Mouse (Mus musculus) liver, adult 2 months (tissue): ENCODE data around the gene Hs3st4. TPM values are rescaled to one million over a fixed set of nuclear protein-coding genes. Genes with fewer than 3 reads are reported as not detected.

Experiments used
- DNase-seq: peaks from one replicate; pipeline ENCODE4 v3.0.0-alpha.2; 2011; ENCODE audit warnings: low read depth, low spot score; ENCODE audit errors: extremely low read depth
- H3K27ac ChIP-seq: fragments of 200-500 bp; replicated peaks from 2 replicates; pipeline ENCODE4 v1.5.1; 2012; ENCODE audit warnings: low read depth, mild to moderate bottlenecking, control low read depth, inconsistent platforms, low read length; ENCODE audit not compliant: insufficient read depth
- H3K27me3 ChIP-seq: fragments of 200-500 bp; 2 replicates; pipeline ENCODE4 v1.6.1; 2012; ENCODE audit warnings: mild to moderate bottlenecking, moderate library complexity, low read length, inconsistent platforms; ENCODE audit not compliant: control insufficient read depth, insufficient read depth
- H3K36me3 ChIP-seq: fragments of 200-500 bp; 2 replicates; pipeline ENCODE4 v1.6.1; 2012; ENCODE audit warnings: low read length, inconsistent platforms; ENCODE audit not compliant: control insufficient read depth, insufficient read depth
- H3K4me1 ChIP-seq: fragments of 200-500 bp; 2 replicates; pipeline ENCODE4 v1.6.1; 2011; ENCODE audit warnings: low read length; ENCODE audit not compliant: control insufficient read depth, insufficient read depth
- H3K4me3 ChIP-seq: fragments of 200-500 bp; 2 replicates; pipeline ENCODE4 v1.5.1; 2011; ENCODE audit warnings: low read depth, mild to moderate bottlenecking, control low read depth, low read length, moderate library complexity; ENCODE audit not compliant: insufficient read depth
- H3K79me2 ChIP-seq: fragments of 200-500 bp; 2 replicates; pipeline ENCODE4 v1.6.1; 2012; ENCODE audit warnings: inconsistent platforms, mild to moderate bottlenecking, low read length, moderate library complexity; ENCODE audit not compliant: control insufficient read depth, insufficient read depth
- H3K9ac ChIP-seq: fragments of 200-500 bp; 2 replicates; pipeline ENCODE4 v1.6.1; 2012; ENCODE audit warnings: low read depth, mild to moderate bottlenecking, control low read depth, inconsistent platforms, low read length
- CTCF ChIP-seq: fragments of 200-500 bp; IDR thresholded peaks from 2 replicates; pipeline ENCODE4 v1.5.1; 2011; ENCODE audit warnings: low read depth, low read length, control low read depth
- POLR2A ChIP-seq: fragments of 200-500 bp; IDR thresholded peaks from 2 replicates; pipeline ENCODE4 v1.6.1; 2011; ENCODE audit warnings: low read length, control low read depth; ENCODE audit not compliant: insufficient read depth; ENCODE audit errors: extremely low read depth
- WGBS: fragments of 180-500 bp; shearing (Covaris S2); methylation state at CpG from one replicate; pipeline ENCODE4 v1.1.7; 2018; 5-methylcytosine and 5-hydroxymethylcytosine counted together
- polyA plus RNA-seq: library from polyadenylated mRNA; depleted of rRNA; stranded (reverse); fragments of >200 nt; gene quantifications from 2 replicates; pipeline ENCODE4 v1.2.3, GENCODE M21; 2012
- total RNA-seq: library from RNA; depleted of rRNA; stranded (reverse); fragments of >200 nt; gene quantifications from 2 replicates; pipeline ENCODE4 v1.2.3, GENCODE M21; 2014

The Hs3st4 gene
- total and polyA plus RNA-seq, 2 experiments: not detected

GRCm38 (mm10) chr7:124239903-124240647 lies 257.4 kb downstream of the Hs3st4 start:
- H3K27ac ChIP-seq: no peak overlapping the region
- WGBS: 38% methylated on average over 7 of the region's 7 CpGs
- H3K9ac ChIP-seq: no peak overlapping the region
- H3K79me2 ChIP-seq: no peaks in the 10 kb centered on the region
- no peak for DNase-seq
- no peak for TF ChIP-seq POLR2A
- TF ChIP-seq CTCF: no peak
- H3K36me3 ChIP-seq: no peaks in the 10 kb centered on the region
- H3K4me3 ChIP-seq: no peak overlapping the region
- no peaks in the 10 kb centered on the region for H3K27me3 ChIP-seq
- H3K4me1 ChIP-seq: no peaks in the 10 kb centered on the region

GRCm38 (mm10) chr7:124249838-124250237 lies 267.2 kb downstream of the Hs3st4 start:
- H3K36me3 ChIP-seq: no peaks in the 10 kb centered on the region
- no peak overlapping the region for H3K27ac ChIP-seq
- no peak for TF ChIP-seq CTCF
- no peak for TF ChIP-seq POLR2A
- DNase-seq: no peak
- no peak overlapping the region for H3K9ac ChIP-seq
- H3K27me3 ChIP-seq: no peaks in the 10 kb centered on the region
- WGBS: 75% methylated on average over 3 of the region's 3 CpGs
- H3K4me3 ChIP-seq: no peak overlapping the region
- no peaks in the 10 kb centered on the region for H3K4me1 ChIP-seq
- H3K79me2 ChIP-seq: no peaks in the 10 kb centered on the region

DNA sequence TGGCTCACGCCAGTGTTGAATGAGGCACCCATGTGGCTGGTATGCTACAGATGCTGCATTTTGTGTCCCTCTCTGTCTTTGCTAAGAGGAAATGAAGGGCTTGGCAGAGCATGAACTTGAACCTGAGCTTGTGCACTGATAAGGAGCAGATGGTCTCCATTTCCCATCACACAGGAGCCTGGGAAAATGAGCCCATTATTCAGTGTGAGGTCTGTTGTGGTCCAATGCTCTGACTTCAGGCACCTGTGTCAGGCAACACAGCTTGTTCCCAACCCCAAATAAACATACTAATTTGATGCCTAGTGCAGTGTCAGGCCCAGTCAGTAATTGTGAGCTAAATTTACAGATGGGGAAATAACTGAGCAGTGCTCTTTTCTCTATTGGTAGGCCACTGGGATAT lies 267.9 kb downstream of the Hs3st4 start:
- no peak for TF ChIP-seq CTCF
- TF ChIP-seq POLR2A: no peak
- no peak overlapping the region for H3K9ac ChIP-seq
- no peaks in the 10 kb centered on the region for H3K79me2 ChIP-seq
- no peak overlapping the region for H3K4me3 ChIP-seq
- no peaks in the 10 kb centered on the region for H3K36me3 ChIP-seq
- H3K4me1 ChIP-seq: no peaks in the 10 kb centered on the region
- WGBS: 81% methylated on average over 1 of the region's 1 CpGs
- no peak for DNase-seq
- H3K27ac ChIP-seq: no peak overlapping the region
- no peaks in the 10 kb centered on the region for H3K27me3 ChIP-seq

- Histone ChIP-seq H3K27ac (no peak overlapping the region), H3K4me3 (no peak overlapping the region), H3K4me1 (no peaks in the 10 kb centered on the region), H3K79me2 (no peaks in the 10 kb centered on the region), H3K27me3 (no peaks in the 10 kb centered on the region), H3K36me3 (no peaks in the 10 kb centered on the region), H3K9ac (no peak overlapping the region)
- no peak for TF ChIP-seq CTCF
- no peak for TF ChIP-seq POLR2A
- 57% methylated on average over 3 of the region's 3 CpGs for WGBS
- no peak for DNase-seq
Measured at GRCm38 (mm10) chr7:124258419-124258818, 275.8 kb downstream of the Hs3st4 start.

DNA sequence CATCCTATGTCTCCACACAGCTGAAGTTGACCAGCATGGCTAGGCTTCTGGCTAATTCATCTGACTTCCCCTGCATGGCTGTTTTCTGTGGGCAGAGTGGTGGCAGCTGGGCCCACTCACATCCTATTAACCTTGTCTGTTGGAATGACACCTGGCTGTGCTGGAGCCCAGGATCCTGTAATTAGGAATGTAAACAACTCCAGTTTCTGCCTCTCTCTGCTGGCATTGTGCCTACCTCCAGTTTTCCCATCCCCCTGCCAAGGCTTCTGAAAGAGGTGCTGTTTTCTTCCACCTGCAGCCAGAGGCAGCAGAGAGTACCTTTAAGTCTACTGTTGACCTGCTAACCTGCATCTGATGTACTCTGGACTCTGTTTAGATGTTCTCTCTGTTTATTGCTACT lies 288.1 kb downstream of the Hs3st4 start:
- Histone ChIP-seq H3K27me3 (no peaks in the 10 kb centered on the region), H3K27ac (no peak overlapping the region), H3K36me3 (no peaks in the 10 kb centered on the region), H3K4me3 (no peak overlapping the region), H3K4me1 (no peaks in the 10 kb centered on the region), H3K79me2 (no peaks in the 10 kb centered on the region), H3K9ac (no peak overlapping the region)
- TF ChIP-seq CTCF (no peak), POLR2A (no peak)
- no peak for DNase-seq

DNA sequence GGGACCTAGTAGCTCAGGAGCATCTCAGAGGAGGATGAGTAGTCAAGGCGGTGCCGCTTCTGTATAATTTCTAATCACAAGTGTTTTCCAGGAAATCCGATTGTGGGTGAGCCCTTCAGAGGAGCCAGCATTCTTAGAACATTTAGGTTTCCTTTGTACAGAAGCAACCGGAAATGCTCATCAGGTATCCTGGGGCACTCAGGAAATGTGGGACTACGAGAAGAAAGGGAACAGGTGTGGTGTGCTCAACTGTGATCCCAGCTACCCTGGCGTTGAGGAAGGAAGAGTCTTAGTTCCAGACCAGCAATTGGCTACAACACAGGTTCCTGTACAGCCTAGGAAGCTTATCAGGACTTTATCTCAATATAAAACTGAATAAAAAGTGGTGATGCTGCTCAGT lies 307.2 kb downstream of the Hs3st4 start:
- Histone ChIP-seq H3K27ac (no peak overlapping the region), H3K4me1 (no peaks in the 10 kb centered on the region), H3K9ac (no peak overlapping the region), H3K27me3 (no peaks in the 10 kb centered on the region), H3K36me3 (no peaks in the 10 kb centered on the region), H3K79me2 (no peaks in the 10 kb centered on the region), H3K4me3 (no peak overlapping the region)
- TF ChIP-seq POLR2A: no peak
- no peak for TF ChIP-seq CTCF
- no peak for DNase-seq
- 71% methylated on average over 6 of the region's 6 CpGs for WGBS
